Mouse (Mus musculus) stomach, embryonic 16.5 days (tissue): ENCODE results near the gene Klhl5. TPM values are rescaled to one million over a fixed set of nuclear protein-coding genes. Genes with fewer than 3 reads are reported as not detected.

ENCODE experiments used
- ATAC-seq: fragments of 200-750 bp; cut with Nextera tagmentation; 2 replicates; pipeline ENCODE4 v1.8.0; 2017; ENCODE audit warnings: moderate number of reproducible peaks, moderate TSS enrichment; ENCODE audit not compliant: insufficient read depth, low FRiP score
- H3K27ac ChIP-seq: fragments of 300-500 bp; sonication (generic); 2 replicates; pipeline ENCODE4 v1.5.1; 2014; ENCODE audit warnings: low read length
- H3K27me3 ChIP-seq: fragments of 300-500 bp; sonication (generic); 2 replicates; pipeline ENCODE4 v1.6.1; 2014; ENCODE audit warnings: low read length, control low read depth, mixed read lengths; ENCODE audit not compliant: control insufficient read depth, insufficient read depth
- H3K36me3 ChIP-seq: fragments of 300-500 bp; sonication (generic); 2 replicates; pipeline ENCODE4 v1.6.1; 2014; ENCODE audit warnings: low read length; ENCODE audit not compliant: control insufficient read depth, insufficient read depth
- H3K4me1 ChIP-seq: fragments of 300-500 bp; sonication (generic); 2 replicates; pipeline ENCODE4 v1.6.1; 2014; ENCODE audit warnings: low read length, control low read depth, mixed read lengths; ENCODE audit not compliant: control insufficient read depth, insufficient read depth
- H3K4me2 ChIP-seq: fragments of 300-500 bp; sonication (generic); 2 replicates; pipeline ENCODE4 v1.6.1; 2014; ENCODE audit warnings: low read depth, low read length, mixed read lengths
- H3K4me3 ChIP-seq: fragments of 300-500 bp; sonication (generic); replicated peaks from 2 replicates; pipeline ENCODE4 v1.5.1; 2014; ENCODE audit warnings: mild to moderate bottlenecking, low read length
- H3K9ac ChIP-seq: fragments of 300-500 bp; sonication (generic); 2 replicates; pipeline ENCODE4 v1.6.1; 2014; ENCODE audit warnings: low read length
- H3K9me3 ChIP-seq: fragments of 300-500 bp; sonication (generic); replicated peaks from 2 replicates; pipeline ENCODE4 v1.6.1; 2016; ENCODE audit warnings: low read length, control low read depth; ENCODE audit not compliant: control insufficient read depth
- WGBS: fragments of 180-500 bp; shearing (Covaris S2); extraction: QIAGEN DNeasy Blood & Tissue Kit; methylation state at CpG from one replicate; pipeline ENCODE4 v1.1.7; 2014; 5-methylcytosine and 5-hydroxymethylcytosine counted together
- polyA plus RNA-seq: library from polyadenylated mRNA; unstranded; fragments of >200 nt; fragmentation: Nextera tagmentation; extraction: Ambion mirVana; gene quantifications from 2 replicates; pipeline ENCODE4 v1.2.1, GENCODE M21; 2015

Gene Klhl5
- 7.2 and 8.5 TPM in 2 replicates for polyA plus RNA-seq

- Histone ChIP-seq H3K27me3 (no peaks in the 10 kb centered on the region), H3K4me3 (peak within 1 kb of the TSS; percentile 86), H3K4me1 (peaks cover 13% of the 10 kb centered on the region), H3K9ac (peak within 1 kb of the TSS; percentile 94), H3K27ac (peak within 1 kb of the TSS; percentile 82), H3K4me2 (peak within 1 kb of the TSS; percentile 76), H3K36me3 (no peaks in the 10 kb centered on the region), H3K9me3 (no peaks in the 10 kb centered on the region)
- WGBS: 4% methylated on average over 53 of the region's 56 CpGs
- ATAC-seq: peak; percentile 95
Observed at GRCm38 (mm10) chr5:65106876-65107772, at the start of gene Klhl5. Gene Klhl5, plus strand, starts transcription at chr5:65107539.

- Histone ChIP-seq H3K27me3 (no peaks in the 10 kb centered on the region), H3K36me3 (no peaks in the 10 kb centered on the region), H3K9ac (no peak overlapping the region), H3K9me3 (no peaks in the 10 kb centered on the region), H3K4me1 (no peaks in the 10 kb centered on the region), H3K4me3 (no peak overlapping the region), H3K4me2 (no peak overlapping the region), H3K27ac (no peak overlapping the region)
- no peak for ATAC-seq
- WGBS: 95% methylated on average over 6 of the region's 6 CpGs
Observed at GRCm38 (mm10) chr5:65057596-65057995, 49.7 kb upstream of the Klhl5 start.

GRCm38 (mm10) chr5:65059806-65060205 lies 47.5 kb upstream of the Klhl5 start:
- no peak overlapping the region for H3K9ac ChIP-seq
- WGBS: 78% methylated on average over 2 of the region's 2 CpGs
- H3K27me3 ChIP-seq: no peaks in the 10 kb centered on the region
- no peak overlapping the region for H3K4me3 ChIP-seq
- H3K4me2 ChIP-seq: no peak overlapping the region
- ATAC-seq: no peak
- no peak overlapping the region for H3K27ac ChIP-seq
- no peaks in the 10 kb centered on the region for H3K4me1 ChIP-seq
- H3K36me3 ChIP-seq: no peaks in the 10 kb centered on the region
- H3K9me3 ChIP-seq: no peaks in the 10 kb centered on the region

GRCm38 (mm10) chr5:65062236-65062635 lies 45.1 kb upstream of the Klhl5 start:
- Histone ChIP-seq H3K4me1 (no peaks in the 10 kb centered on the region), H3K9me3 (no peaks in the 10 kb centered on the region), H3K27me3 (no peaks in the 10 kb centered on the region), H3K9ac (no peak overlapping the region), H3K4me3 (no peak overlapping the region), H3K36me3 (no peaks in the 10 kb centered on the region), H3K4me2 (no peak overlapping the region), H3K27ac (no peak overlapping the region)
- WGBS: 89% methylated on average over 4 of the region's 4 CpGs
- ATAC-seq: no peak

GRCm38 (mm10) chr5:65063266-65063665 lies 44.1 kb upstream of the Klhl5 start:
- ATAC-seq: no peak
- H3K9me3 ChIP-seq: no peaks in the 10 kb centered on the region
- H3K4me2 ChIP-seq: no peak overlapping the region
- H3K27me3 ChIP-seq: no peaks in the 10 kb centered on the region
- H3K36me3 ChIP-seq: no peaks in the 10 kb centered on the region
- H3K4me3 ChIP-seq: no peak overlapping the region
- no peak overlapping the region for H3K27ac ChIP-seq
- H3K4me1 ChIP-seq: no peaks in the 10 kb centered on the region
- 85% methylated on average over 2 of the region's 2 CpGs for WGBS
- no peak overlapping the region for H3K9ac ChIP-seq

GRCm38 (mm10) chr5:65068166-65068565 lies 39.2 kb upstream of the Klhl5 start:
- ATAC-seq: no peak
- no peak overlapping the region for H3K9ac ChIP-seq
- 63% methylated on average over 6 of the region's 6 CpGs for WGBS

GRCm38 (mm10) chr5:65069872-65070271 lies 37.5 kb upstream of the Klhl5 start:
- H3K27ac ChIP-seq: no peak overlapping the region
- H3K4me3 ChIP-seq: no peak overlapping the region
- no peaks in the 10 kb centered on the region for H3K36me3 ChIP-seq
- no peaks in the 10 kb centered on the region for H3K4me1 ChIP-seq
- ATAC-seq: no peak
- 49% methylated on average over 11 of the region's 11 CpGs for WGBS
- no peak overlapping the region for H3K9ac ChIP-seq
- H3K4me2 ChIP-seq: no peak overlapping the region
- no peaks in the 10 kb centered on the region for H3K27me3 ChIP-seq
- H3K9me3 ChIP-seq: no peaks in the 10 kb centered on the region

More at GRCm38 (mm10) chr5:65068166-65068565, 39.2 kb upstream of the Klhl5 start:
- Histone ChIP-seq H3K27me3 (no peaks in the 10 kb centered on the region), H3K4me1 (no peaks in the 10 kb centered on the region), H3K36me3 (no peaks in the 10 kb centered on the region), H3K27ac (no peak overlapping the region), H3K9me3 (no peaks in the 10 kb centered on the region), H3K4me2 (no peak overlapping the region), H3K4me3 (no peak overlapping the region)

- H3K27ac ChIP-seq: no peak overlapping the region
- WGBS: 69% methylated on average over 6 of the region's 6 CpGs
- no peaks in the 10 kb centered on the region for H3K4me1 ChIP-seq
- no peaks in the 10 kb centered on the region for H3K27me3 ChIP-seq
- H3K9ac ChIP-seq: no peak overlapping the region
- no peak for ATAC-seq
- H3K9me3 ChIP-seq: no peaks in the 10 kb centered on the region
- no peak overlapping the region for H3K4me2 ChIP-seq
- H3K4me3 ChIP-seq: no peak overlapping the region
- no peaks in the 10 kb centered on the region for H3K36me3 ChIP-seq
Observed at GRCm38 (mm10) chr5:65071689-65072118, 35.6 kb upstream of the Klhl5 start.

GRCm38 (mm10) chr5:65073247-65073646 lies 34.1 kb upstream of the Klhl5 start:
- no peak for ATAC-seq
- 66% methylated on average over 4 of the region's 4 CpGs for WGBS

More at GRCm38 (mm10) chr5:65073247-65073646, 34.1 kb upstream of the Klhl5 start:
- H3K27me3 ChIP-seq: no peaks in the 10 kb centered on the region
- no peak overlapping the region for H3K9ac ChIP-seq
- H3K27ac ChIP-seq: no peak overlapping the region
- no peak overlapping the region for H3K4me3 ChIP-seq
- H3K9me3 ChIP-seq: no peaks in the 10 kb centered on the region
- H3K4me2 ChIP-seq: no peak overlapping the region
- H3K36me3 ChIP-seq: no peaks in the 10 kb centered on the region
- no peaks in the 10 kb centered on the region for H3K4me1 ChIP-seq
